Mouse (Mus musculus) ES-E14 (cell line): ENCODE measurements at regions not wholly inside any gene's neighbourhood (a gene's known extent, or its start where the extent isn't known, plus 50 kb on each side); places are given as distances from the start of the nearest gene placed in this dataset.

Experiments
- DNase-seq: peaks from one replicate; pipeline ENCODE4 v3.0.0-alpha.2; 2013; ENCODE audit warnings: low read depth, low spot score
- H3K27ac ChIP-seq: 2 replicates; pipeline ENCODE4 v1.5.1; 2012; ENCODE audit warnings: low read depth, mild to moderate bottlenecking, low read length, moderate library complexity, mixed read lengths; ENCODE audit not compliant: poor library complexity, insufficient read depth, severe bottlenecking
- H3K36me3 ChIP-seq: 2 replicates; pipeline ENCODE4 v1.6.1; 2012; ENCODE audit warnings: mild to moderate bottlenecking, low read length, moderate library complexity, mixed read lengths; ENCODE audit not compliant: control insufficient read depth, poor library complexity, insufficient read depth, severe bottlenecking
- H3K4me1 ChIP-seq, 2 experiments: fragments of 150-350 bp in 1 of 2; sonication (generic) in 1 of 2; 2 replicates each; pipeline ENCODE4 v1.6.1; 2012; ENCODE audit warnings: low read length in 2 of 2, mild to moderate bottlenecking in 1 of 2, mixed read lengths in 1 of 2; ENCODE audit not compliant: control insufficient read depth in 2 of 2, insufficient read depth in 2 of 2, poor library complexity in 1 of 2
- H3K4me3 ChIP-seq, 2 experiments: fragments of 150-350 bp in 1 of 2; sonication (generic) in 1 of 2; 2 replicates each; pipeline ENCODE4 v1.5.1; 2012; ENCODE audit warnings: low read length in 2 of 2, low read depth in 1 of 2, mild to moderate bottlenecking in 1 of 2, mixed read lengths in 1 of 2; ENCODE audit not compliant: insufficient read depth in 1 of 2, poor library complexity in 1 of 2, severe bottlenecking in 1 of 2
- H3K9ac ChIP-seq: 2 replicates; pipeline ENCODE4 v1.6.1; 2012; ENCODE audit warnings: low read depth, mild to moderate bottlenecking, low read length, mixed read lengths; ENCODE audit not compliant: poor library complexity, insufficient read depth, severe bottlenecking
- H3K9me3 ChIP-seq: fragments of 150-350 bp; sonication (generic); 2 replicates; pipeline ENCODE4 v1.6.1; 2012; ENCODE audit warnings: low read depth, mild to moderate bottlenecking, low read length; ENCODE audit not compliant: control insufficient read depth, insufficient read depth
- CHD2 ChIP-seq: IDR thresholded peaks from 2 replicates; pipeline ENCODE4 v1.6.1; 2014; ENCODE audit warnings: mild to moderate bottlenecking, low read depth, low read length, inconsistent platforms
- HCFC1 ChIP-seq: IDR thresholded peaks from 2 replicates; pipeline ENCODE4 v1.6.1; 2012; ENCODE audit warnings: low read length, inconsistent platforms, borderline replicate concordance; ENCODE audit not compliant: insufficient read depth
- MAFK ChIP-seq: IDR thresholded peaks from 2 replicates; pipeline ENCODE4 v1.6.1; 2014; ENCODE audit warnings: mild to moderate bottlenecking, low read depth, low read length, inconsistent platforms; ENCODE audit not compliant: insufficient read depth
- ZC3H11A ChIP-seq: IDR thresholded peaks from 2 replicates; pipeline ENCODE4 v1.6.1; 2012; ENCODE audit warnings: low read depth, mild to moderate bottlenecking, inconsistent platforms, low read length, borderline replicate concordance
- ZNF384 ChIP-seq: IDR thresholded peaks from 2 replicates; pipeline ENCODE4 v1.6.1; 2012; ENCODE audit warnings: low read depth, low read length, inconsistent platforms
- in situ Hi-C, 2 experiments: fragments of 600-800 bp; cut with MboI; formaldehyde crosslinking; loops; one replicate each; pipeline ENCODE4 v1.15.1; 2025; ENCODE audit warnings: low sequenced_read_pairs in 2 of 2, inconsistent platforms in 1 of 2; ENCODE audit not compliant: unreplicated experiment in 2 of 2

- no peak overlapping the region for H3K9ac ChIP-seq
- TF ChIP-seq ZNF384 (no peak), HCFC1 (no peak), ZC3H11A (no peak), CHD2 (no peak), MAFK (no peak)
- in situ Hi-C loops = no loop called here
- no peaks in the 10 kb centered on the region for H3K9me3 ChIP-seq
- no peak for DNase-seq
- no peaks in the 10 kb centered on the region for H3K4me1 ChIP-seq
- H3K36me3 ChIP-seq = no peaks in the 10 kb centered on the region
- no peak overlapping the region for H3K27ac ChIP-seq
- no peak overlapping the region for H3K4me3 ChIP-seq
Measured at GRCm38 (mm10) chr14:72240272-72240671, 251.4 kb downstream of the Gm9195 start.

- H3K27ac ChIP-seq = no peak overlapping the region
- no peak for TF ChIP-seq CHD2
- TF ChIP-seq HCFC1 = no peak
- TF ChIP-seq ZC3H11A = no peak
- TF ChIP-seq ZNF384 = no peak
- TF ChIP-seq MAFK = no peak
- no peaks in the 10 kb centered on the region for H3K36me3 ChIP-seq
- no peak overlapping the region for H3K9ac ChIP-seq
- no peak overlapping the region for H3K4me3 ChIP-seq
- in situ Hi-C loops = no loop called here
- no peaks in the 10 kb centered on the region for H3K4me1 ChIP-seq
- no peak for DNase-seq
- H3K9me3 ChIP-seq = no peaks in the 10 kb centered on the region
Measured at GRCm38 (mm10) chr14:72238344-72238743, 253.3 kb downstream of the Gm9195 start.

- H3K4me1 ChIP-seq = no peaks in the 10 kb centered on the region
- in situ Hi-C loops = no loop called here
- DNase-seq = no peak
- no peaks in the 10 kb centered on the region for H3K9me3 ChIP-seq
- no peak overlapping the region for H3K9ac ChIP-seq
- no peak overlapping the region for H3K27ac ChIP-seq
- no peak overlapping the region for H3K4me3 ChIP-seq
- TF ChIP-seq MAFK = no peak
- no peak for TF ChIP-seq ZNF384
- TF ChIP-seq HCFC1 = no peak
- TF ChIP-seq CHD2 = no peak
- TF ChIP-seq ZC3H11A = no peak
- H3K36me3 ChIP-seq = no peaks in the 10 kb centered on the region
Measured at GRCm38 (mm10) chr14:72234234-72235075, 257.2 kb downstream of the Gm9195 start.

- no peak for DNase-seq
- in situ Hi-C loops = no loop called here
- Histone ChIP-seq H3K36me3 (no peaks in the 10 kb centered on the region), H3K9me3 (no peaks in the 10 kb centered on the region), H3K4me3 (no peak overlapping the region), H3K4me1 (no peaks in the 10 kb centered on the region), H3K27ac (no peak overlapping the region), H3K9ac (no peak overlapping the region)
- no peak for TF ChIP-seq HCFC1
- no peak for TF ChIP-seq CHD2
- no peak for TF ChIP-seq ZC3H11A
- no peak for TF ChIP-seq ZNF384
- no peak for TF ChIP-seq MAFK
Measured at GRCm38 (mm10) chr14:72227853-72228252, 263.8 kb downstream of the Gm9195 start.
